Mouse (Mus musculus) kidney, postnatal 10 days (tissue): ENCODE data around the gene Tlr8.
A peak's percentile ranks its signal among the peaks of the same experiment; 100 is the strongest.
"Not testable (repeated sequence)": the region's sequence is repeated elsewhere in the genome, so short reads cannot be mapped to it uniquely, and the experiment has no call there.

ENCODE experiments used
- DNase-seq: peaks from one replicate; pipeline ENCODE4 v3.0.0; 2021; ENCODE audit warnings: mixed read lengths

The Tlr8 gene

DNA sequence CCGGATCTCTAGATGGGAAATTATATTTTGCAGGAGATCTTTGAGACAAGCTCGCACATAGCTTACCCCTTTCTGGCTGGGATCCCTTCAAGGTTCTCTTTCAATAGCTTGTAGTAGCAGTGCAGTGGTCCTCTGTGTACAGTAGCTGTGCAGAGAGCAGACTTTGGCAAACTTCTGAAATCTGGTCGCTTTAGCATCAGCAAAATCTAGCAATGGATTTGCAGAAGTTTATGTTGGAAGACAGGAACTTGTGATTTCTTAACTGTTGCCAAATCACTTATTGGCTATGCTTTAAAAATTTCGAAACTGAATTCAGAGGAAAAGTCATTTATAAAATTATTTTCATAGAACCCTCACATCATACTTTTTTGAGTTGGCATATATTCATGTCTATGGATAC is at the start of gene Tlr8:
Gene Tlr8 (minus strand): TSS at position 244 of the 400 bp plus-strand sequence.
- DNase-seq = no peak

DNA sequence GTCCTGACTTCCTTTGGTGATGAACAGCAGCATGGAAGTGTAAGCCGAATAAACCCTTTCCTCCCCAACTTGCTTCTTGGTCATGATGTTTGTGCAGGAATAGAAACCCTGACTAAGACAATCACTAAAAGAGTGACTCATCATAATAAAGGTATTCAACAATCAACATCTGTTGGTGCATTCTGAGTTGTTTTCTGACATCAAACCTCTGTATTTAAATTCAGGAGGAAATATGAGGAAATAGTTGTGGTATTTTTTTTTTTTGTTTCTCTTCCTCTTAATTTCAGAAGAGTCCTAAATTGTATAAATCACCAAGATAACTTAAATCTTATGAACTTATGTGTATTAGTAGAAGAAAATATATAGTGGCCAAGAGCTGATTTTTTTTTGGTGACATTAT is 37.9 kb upstream of the Tlr8 start:
- not testable (repeated sequence) for DNase-seq

DNA sequence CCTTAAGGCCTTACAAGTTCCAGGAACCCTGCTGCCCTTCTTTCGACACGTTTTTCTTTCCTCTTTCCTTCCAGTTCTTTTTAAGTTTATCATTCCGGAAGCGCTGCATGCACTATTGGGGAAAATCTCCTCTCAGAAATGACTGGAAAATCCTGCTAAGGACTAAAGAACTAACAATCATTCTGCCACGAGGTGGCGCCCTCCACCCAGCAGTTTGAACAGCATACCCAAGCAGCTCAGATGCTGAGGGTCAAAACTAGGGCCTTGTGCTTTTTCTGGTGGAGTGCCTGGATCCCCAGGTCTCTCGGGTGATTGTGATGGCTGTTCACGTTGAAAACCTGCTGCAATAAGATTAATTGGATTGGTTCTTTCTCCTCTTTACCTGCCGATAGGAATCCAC is 12.8 kb upstream of the Tlr8 start:
- DNase-seq = peak; percentile 82

DNA sequence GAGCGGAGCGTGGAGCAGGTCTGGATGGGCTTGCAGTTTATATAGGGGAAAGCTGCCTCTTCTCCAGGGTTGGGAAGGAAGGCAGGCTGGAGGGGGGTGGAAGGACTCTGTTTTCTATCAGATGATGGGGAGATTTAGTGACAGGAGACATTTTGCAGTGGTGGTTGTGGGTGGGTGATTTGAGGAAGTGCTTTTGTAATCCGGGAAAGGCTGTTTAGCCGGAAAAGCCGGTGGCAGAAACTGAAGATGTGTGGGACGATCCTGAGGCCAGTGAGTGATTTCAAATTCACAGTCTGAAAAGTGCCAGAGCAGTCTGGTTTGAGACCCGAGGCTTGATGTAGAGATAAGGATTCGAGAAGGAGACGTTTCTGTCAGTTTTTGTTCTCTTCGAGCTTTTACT is 12.4 kb upstream of the Tlr8 start:
- no peak for DNase-seq

DNA sequence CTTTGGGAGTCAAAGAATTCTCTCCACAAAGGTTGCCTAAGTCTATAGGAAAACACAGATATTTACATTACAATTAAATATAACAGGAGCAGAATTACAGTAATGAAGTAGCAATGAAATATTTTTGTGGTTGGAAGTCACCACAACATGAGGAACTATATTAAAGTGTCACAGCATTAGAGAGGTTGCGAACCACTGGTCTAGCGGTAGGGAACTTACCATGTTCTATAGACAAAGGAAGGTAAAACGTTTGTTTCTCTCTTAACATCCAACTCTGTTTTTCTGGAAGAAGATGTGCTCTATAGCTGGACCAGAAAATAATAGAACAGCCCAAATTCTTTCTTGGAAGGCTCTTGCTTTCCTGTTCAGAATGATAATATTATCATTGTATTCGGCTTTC is 599 bp downstream of the Tlr8 start:
- DNase-seq = no peak

DNA sequence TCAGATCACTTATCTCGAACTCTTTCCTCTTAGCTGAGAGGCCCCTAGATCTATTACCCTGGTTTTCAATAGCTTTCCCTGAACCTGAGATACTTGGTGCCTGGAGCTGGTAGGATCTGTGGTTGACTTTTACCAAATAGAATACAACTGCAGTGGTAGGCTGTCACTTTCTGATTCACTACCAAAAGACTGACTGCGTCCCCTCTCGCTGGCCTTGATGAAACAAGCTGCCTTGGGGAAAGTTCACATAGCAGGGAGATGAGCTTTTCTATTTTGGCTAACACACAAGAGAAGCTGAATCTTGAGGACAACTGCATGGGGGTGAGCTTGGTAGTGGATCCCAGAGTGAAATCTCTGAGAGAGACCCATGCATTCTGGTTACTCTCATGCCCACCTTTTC is 22.4 kb downstream of the Tlr8 start:
- DNase-seq = no peak

DNA sequence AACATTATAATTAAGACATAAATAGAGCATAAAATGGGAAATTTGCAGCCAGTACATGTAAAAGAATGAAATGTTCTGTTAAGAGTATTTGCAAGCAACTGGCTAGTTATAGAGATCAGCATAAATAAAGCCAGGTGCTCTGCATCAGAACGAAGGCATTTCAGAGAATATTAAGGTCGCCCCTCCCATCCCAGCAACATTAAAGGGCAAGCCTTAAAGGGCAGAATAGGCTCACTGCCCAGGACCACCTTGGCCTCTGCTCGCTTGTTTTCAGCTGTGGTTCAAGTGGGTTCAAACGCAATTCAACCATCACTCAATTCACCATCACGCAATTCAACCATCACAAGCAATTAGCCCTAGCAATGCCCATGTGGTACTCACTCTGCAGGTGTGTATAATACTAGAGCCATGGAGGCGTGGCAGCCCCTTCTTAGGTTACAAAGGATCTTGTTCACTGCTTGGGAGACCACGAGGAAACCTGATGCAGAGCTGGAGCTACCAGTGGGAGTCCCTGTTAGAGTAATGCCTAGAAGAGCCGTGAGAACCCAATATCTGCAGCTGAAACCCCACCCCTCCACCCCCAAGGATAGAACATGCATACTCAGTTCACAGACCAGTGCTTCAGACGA is 24.7 kb downstream of the Tlr8 start:
- DNase-seq = no peak

DNA sequence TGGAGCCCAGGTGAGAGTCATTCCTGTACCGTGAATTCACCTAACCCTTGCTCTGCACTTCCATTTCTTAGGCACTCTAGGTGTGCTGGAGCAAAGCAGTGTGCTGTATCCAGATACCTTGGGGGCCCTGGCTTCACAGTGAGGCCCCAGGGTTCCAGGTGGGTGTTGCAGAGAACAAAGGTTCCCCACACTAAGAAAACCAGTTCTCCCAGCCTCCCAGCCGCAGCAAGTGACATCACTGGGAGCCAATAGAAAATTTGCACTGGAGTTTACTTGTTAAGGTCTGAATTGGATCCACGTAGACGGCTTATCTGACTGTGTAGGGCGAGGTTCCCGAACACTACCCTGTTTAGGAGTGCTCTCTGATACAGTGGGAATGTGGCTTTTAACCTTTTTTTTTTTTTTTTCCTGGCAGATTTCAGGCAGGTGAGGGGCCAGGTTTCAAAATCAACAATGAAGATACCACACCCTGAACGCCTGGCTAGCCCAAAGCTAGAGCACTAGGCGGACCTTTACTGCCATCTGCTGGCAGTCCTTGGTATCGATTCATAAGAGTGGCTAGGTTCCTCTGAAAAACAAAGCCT is 30.9 kb downstream of the Tlr8 start:
- peak; percentile 83 for DNase-seq

DNA sequence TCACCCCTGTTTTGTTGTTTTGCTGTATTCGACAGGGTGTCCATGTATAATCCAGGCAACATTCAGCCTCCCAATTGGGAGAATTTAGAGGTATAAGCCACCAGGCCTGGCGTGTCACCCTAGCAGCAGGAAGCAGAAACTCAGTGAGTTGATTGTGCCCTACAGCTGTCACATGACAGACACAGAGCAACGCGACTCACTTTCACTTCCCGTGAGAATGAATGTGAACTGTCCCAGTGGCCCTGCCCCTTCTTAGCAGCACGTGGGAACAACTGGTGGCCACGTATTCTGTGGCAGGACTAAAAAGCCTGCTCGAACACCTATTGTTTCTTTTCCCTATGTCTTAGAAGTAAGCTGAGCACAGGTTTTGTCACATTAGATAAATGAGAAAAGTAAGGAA is 33.0 kb downstream of the Tlr8 start:
- DNase-seq = no peak

DNA sequence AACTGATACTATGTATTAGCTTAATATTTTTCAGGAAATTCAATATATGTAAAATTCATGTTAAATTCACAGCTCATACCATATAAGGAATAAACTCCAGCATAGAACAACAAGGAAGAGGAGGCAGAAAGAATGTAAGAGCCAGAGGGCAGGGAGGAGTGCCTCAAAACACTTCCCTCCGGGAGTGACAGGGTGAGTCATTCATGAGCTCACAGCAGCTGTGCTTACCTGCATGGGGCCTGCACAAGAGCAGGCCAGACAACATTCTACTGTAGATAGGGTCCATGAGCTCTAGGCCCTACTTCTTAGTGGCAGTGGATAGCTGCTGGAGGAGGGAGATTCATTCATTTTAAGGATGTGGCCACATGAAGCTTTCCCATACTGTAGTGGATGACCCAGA is 34.3 kb downstream of the Tlr8 start:
- no peak for DNase-seq

DNA sequence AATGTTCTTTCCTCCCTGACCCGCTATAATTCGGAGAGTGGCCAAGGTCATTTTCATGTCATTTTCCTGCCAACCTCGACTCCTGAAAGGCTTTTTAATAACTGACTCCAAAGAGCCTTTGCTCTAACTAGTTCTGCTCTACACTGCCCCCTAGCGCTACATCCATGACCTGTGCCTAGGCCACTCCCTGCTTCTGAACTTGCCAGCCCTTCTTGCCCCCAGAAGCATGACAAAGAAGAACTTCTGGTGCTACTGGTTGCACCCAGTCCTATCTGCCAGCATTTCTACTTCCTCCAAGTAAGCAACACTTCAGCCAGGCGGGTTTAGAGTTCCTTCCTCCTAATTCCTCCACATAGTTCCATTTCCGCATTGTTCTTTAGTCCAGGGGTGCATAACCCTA is 34.9 kb downstream of the Tlr8 start:
- peak; percentile 64 for DNase-seq

DNA sequence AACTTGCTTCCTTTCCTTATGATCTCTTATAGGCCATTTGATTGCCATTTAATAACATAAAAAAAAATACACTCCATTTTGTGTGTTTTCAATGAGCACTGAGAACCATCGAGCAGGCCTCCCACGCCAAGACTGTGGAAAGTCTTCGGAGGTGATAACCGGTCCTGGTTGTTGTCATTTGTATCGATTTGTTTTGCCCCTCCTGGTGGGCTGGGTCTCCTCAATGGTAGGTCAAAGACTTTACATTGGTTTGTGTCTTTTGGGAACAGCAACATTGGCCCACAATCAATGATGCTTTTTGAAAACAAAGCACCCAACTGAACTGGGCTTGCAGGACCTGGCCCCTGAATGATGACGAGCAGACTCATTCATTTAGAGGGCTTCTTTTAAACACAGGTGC is 36.4 kb downstream of the Tlr8 start:
- DNase-seq = no peak

DNA sequence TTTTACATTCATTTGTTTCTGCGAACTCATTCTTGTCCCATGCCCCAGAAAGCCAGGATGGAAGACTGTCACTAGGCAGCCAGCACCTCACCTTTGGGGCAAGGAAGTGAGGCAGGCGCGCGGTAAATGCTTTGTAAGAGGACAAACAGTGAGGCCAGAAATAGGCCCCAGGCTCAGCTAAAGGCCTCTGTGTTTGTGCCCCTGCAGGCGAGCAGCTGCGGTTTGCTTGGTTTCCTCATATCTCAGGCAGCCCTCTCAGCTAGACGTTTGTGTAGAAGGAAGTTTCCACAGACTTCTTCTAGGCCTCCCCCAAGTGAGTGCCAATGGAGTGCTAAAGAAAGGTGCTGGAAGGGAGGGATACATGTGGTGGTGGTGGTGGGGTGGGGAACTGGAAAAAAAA is 37.0 kb downstream of the Tlr8 start:
- DNase-seq = no peak

DNA sequence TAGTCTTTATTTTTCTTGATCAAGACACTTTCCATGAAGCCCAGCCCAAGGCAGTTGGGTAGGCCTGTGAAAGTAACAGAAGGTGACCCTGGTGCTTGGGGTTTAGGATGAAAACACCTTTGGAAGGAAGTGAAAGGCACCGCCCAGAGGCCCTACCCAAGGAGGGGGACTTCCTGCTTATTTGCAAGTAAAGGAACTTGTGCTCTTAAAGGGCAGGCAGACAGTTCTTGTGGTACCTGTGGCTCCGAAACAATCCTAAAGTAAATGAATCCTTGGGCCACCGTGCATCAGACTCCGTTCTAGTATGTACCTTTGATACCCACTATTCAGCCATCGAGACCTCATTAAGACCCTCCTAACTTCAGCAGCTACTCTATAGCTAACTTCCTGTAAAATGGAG is 37.6 kb downstream of the Tlr8 start:
- DNase-seq = no peak

DNA sequence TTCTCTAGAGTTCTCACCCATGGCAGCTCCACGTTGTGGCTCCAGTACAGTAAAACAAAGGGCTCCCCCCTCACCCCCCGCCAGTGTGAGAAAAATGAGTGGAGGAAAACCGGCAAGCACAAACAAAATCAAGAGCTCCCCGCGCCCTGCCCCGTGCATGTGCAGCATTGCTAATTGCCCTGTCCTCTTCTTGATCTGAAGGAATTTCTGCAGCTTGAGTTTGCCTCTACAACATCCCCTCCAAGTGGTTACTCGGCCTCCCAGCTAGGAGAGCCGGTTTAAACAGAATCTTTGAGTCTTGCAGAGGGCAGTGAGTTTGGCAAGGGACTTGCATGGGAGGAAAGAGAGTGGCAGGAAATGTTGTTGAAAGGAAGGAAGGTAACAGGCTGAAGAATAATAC is 51.4 kb downstream of the Tlr8 start:
- DNase-seq = peak; percentile 66

DNA sequence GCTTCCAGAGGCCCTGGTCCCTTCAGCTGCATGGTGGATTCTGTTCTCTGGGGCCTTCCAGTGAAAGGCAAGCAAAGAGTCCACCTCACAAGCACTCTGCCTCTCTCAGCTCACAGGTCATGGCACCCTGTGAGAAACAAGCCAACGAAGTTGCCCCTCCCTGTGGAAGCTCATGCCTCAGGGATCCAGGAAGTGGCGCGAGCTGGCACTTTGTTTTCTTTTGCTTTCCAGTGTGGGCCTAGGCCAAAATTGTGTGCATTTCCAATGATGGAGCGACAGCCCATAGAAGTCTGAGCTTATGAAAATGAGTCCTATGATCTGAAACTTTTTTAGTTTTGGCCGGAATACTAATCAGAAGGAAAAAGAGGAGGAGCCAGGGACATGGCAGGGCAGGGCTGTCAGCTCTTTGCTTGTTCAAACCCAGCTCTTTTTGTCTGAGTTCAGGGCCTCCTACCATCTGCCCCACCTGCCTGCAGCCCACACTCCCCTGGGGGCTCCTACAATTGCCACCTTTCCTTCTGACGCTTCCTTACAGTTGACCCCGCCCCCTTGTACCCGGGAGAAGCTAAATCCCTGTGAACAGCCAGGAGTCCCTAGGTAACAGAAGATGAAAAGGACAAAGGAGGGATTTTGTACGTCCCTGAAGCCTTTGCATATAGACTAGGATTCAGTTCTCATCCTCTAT is 52.1 kb downstream of the Tlr8 start:
- peak; percentile 12 for DNase-seq

DNA sequence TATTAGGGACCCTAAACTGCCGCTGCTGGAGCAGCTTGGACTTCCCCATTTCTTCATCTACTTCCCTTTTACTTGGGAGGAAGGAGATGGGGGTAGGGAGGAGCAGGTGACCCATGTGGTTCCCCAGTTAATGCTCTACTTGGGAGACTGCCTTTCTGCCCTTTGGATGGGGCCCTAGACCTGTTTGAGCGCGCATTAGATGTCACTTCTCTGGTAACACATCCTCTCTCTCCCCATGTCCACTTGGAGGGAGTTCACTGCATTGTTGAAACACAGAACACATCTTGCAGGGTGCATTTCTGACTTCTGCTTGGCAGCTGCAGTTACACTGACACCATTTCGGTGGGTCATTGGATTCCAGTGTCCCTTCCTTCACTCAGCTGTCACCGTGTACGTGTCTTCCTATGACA is 53.8 kb downstream of the Tlr8 start:
- peak; percentile 23 for DNase-seq

DNA sequence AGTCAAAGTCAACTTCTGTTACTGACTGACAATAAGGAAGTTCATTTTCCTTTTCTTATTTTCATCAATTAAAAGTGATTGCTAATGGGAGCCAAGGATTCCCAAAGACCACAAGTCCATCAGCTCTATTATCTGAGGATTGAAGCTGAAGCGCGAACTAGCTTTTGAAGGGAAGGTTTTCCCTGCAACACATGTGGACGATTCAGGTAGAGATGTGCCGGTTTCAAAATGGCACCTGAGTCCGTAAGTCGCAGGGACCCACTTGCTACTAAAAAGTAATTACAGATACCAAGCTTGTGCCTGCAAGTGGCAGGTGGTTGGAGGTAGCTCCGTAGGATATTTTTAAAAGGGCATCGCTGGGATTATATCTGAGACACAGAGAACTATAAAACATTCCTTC is 54.3 kb downstream of the Tlr8 start:
- no peak for DNase-seq

DNA sequence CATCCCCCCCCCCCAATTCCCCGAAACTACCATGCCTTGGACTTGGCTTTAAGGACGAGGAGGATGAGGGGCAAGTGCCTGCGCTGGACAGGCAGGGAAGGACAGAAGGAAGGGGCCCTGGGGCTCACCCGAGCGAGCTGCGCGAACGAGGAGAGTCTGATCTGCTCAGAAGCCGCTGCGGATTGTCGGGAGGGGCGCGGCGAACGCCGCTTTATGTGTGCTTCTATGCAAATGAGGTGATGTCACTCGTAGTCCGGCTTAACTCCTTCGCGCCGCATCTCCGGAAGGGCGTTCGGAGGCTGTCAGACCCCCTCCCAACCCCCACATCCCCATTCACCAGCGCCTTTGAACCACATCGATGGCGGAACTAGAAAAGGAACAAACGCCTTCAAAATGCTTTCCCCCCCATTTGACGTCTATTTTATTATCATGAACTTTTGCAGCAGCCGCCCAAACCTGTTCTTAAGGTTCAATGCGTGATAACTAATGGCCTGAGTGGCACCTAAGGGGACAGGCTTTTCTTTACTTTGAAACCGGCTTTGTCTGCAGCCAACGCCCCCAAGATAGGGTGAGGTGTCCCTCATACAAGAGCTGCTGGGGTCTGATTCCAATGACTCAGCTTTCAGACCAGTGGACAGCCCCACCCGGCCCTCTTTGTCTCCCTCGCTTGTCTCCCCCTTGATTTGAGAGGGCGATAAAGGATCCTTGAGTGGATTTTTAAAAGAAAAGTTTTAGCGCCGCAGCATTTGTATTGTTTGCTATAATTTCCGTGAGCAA is 55.0 kb downstream of the Tlr8 start, which contains the start of gene Tmsb4x:
Gene Tmsb4x (minus strand): TSS at position 338 of the 777 bp plus-strand sequence.
- DNase-seq = peak; percentile 88

DNA sequence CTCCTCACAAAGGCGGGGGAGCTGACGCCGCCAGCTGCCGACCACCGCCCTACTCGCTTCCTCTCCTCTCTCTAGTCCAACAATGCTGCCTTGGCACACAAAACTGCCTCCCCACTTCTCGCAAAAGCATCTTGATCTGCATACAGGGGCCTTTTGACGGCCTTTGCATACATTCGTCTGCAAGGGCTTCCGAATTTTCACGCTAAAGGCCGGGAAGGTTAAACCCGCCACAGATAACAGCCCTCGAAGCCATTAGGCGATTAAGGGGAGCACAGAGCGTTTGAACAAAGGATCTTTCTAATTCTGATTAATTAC is 55.7 kb downstream of the Tlr8 start:
- peak; percentile 50 for DNase-seq

DNA sequence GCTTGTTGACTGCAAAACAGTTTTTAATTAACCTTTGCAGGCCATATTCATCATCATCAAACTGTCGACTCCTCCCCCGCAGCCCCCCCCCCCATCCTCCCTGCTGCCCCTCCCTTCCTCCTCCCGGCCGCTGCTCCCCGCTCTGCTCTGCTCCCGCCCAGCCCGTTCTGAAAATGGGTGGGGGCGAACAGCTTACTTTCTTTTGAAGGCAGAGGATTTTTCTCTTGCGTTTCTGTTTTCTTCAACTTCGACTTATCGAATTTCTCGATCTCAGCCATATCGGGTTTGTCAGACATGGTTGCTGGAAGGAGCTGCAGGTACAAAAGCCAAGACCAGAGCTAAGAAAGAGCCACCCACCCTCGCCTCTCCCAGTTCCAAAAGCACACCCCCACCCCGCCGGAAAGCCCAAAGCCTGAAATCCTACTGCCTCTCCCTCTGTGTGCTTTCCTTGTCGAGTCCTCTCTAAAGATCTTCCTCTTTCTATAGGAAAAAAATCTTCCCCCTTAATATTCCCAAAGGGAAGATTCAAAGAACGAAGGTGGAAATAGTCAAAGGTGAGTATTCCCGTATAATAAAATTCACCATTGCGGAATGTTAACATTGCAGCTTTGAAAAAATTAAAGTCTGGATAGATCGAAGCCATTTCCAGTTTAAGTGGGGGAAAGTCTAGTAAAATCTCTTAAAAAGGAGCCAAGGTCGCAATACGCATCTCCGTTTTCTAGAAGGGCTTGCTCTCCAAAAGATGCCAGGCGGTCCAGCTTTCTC is 56.2 kb downstream of the Tlr8 start:
- DNase-seq = peak; percentile 63

DNA sequence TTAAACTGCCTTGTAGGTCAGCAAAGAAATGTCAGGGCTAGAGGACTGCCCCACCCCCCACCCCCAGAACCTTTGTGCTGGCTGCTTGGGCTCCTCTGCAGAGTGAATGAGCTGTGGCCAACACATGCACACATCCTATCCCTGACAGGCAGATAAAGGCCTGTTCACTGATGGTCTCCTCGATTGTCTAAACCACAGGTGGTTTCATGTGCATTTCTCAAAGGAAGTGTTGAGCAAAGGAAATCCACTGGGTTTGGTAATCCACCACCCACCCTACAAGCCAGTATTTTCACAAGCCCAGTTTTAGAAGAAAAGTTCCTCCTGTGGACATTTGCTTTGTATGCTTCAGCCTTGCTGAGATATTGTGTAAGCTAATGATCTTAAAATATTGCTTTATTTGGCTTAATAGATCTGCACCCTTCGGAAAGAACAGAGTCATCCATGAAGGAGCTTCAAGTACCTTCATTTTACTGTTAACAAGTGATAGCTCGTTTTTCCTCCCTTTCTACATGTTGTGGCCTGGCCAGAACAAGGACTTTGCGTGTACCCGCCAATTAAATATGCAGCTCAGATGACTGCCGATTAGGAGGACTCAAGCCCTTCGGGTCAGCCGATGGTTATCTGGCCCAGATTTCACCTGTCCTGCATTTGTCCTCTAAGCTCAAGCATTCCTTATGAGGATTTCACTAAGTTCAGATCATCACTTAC is 58.2 kb downstream of the Tlr8 start:
- peak; percentile 12 for DNase-seq
